Mouse (Mus musculus) bone marrow macrophage, adult 2 months (primary cell): ENCODE results near the gene Ckap2. TPM values are rescaled to one million over a fixed set of nuclear protein-coding genes. Genes with fewer than 3 reads are reported as not detected.
A peak's percentile ranks its signal among the peaks of the same experiment; 100 is the strongest.

Experiments
- H3K27ac ChIP-seq: 2 replicates; pipeline ENCODE4 v1.5.1; 2012; ENCODE audit warnings: low read depth, low read length; ENCODE audit not compliant: insufficient read depth
- H3K4me1 ChIP-seq: 2 replicates; pipeline ENCODE4 v1.6.1; 2012; ENCODE audit warnings: low read length; ENCODE audit not compliant: control insufficient read depth, insufficient read depth
- H3K4me3 ChIP-seq: 2 replicates; pipeline ENCODE4 v1.5.1; 2012; ENCODE audit warnings: mild to moderate bottlenecking, low read length, moderate library complexity; ENCODE audit not compliant: insufficient read depth
- CTCF ChIP-seq: IDR thresholded peaks from 2 replicates; pipeline ENCODE4 v1.5.1; 2012; ENCODE audit warnings: low read depth, mild to moderate bottlenecking, low read length, moderate library complexity
- POLR2A ChIP-seq: IDR thresholded peaks from 2 replicates; pipeline ENCODE4 v1.6.1; 2012; ENCODE audit warnings: mild to moderate bottlenecking, low read depth, low read length, borderline replicate concordance
- polyA plus RNA-seq: library from polyadenylated mRNA; stranded (reverse); fragments of >200 nt; gene quantifications from 2 replicates; pipeline ENCODE4 v1.2.4, GENCODE M21; 2012; ENCODE audit not compliant: missing spikeins, insufficient read depth, insufficient read length

The Ckap2 gene
- polyA plus RNA-seq, 1 experiment, result 22.0 TPM

DNA sequence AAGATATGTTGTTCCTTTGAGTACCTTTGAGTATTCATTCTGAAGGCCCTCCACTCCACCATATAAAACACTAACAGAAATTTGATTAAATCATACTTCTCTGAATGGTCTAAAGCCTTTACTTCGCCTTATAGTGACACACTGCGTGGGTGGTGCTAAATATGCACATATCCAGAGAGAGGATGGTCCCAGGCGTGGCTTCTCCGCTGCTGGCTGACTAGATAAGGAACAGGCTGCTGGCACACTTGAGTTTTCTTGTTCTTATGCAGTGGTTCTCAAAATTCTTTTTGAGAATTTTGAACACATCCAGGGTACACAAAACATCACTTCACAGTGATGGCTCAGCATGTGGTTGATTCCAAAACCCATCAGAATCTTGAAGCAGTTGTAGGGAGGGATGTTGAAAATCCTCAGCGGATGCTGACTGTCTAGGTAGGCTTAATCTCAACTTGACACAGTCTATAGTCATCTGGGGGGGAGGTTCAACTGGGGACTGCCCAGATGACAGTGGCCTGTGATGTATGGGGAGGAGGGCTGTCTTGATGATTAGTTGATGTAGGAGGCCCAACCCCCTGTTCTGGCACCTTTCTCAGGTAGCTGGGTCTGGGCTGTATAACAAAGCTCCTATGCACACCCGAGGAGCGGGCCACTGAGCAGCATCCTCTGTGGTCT is 51.4 kb downstream of the Ckap2 start:
- Histone ChIP-seq H3K4me1 (no peaks in the 10 kb centered on the region), H3K27ac (no peak overlapping the region), H3K4me3 (no peak overlapping the region)
- TF ChIP-seq POLR2A, result no peak
- no peak for TF ChIP-seq CTCF

DNA sequence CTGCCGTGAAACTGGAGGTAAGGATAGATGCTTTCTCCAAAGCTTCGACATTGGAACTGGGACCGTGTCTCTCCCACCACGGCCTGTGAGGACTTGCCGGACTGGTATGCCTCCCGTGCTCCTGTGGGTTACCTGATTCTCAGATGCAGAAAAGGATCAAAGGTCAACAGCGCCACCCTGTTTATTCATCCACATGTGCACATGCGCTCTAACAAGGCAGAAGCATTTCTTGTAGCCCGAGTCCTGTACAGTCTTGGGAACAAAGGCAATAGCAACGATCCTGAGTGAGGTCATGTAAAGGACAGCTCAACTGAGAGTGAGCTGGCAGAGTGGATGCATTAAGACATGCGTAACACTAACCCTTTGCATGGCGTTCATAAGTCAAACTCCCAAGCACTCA is 53.6 kb downstream of the Ckap2 start:
- H3K4me3 ChIP-seq, result no peak overlapping the region
- H3K27ac ChIP-seq, result no peak overlapping the region
- TF ChIP-seq POLR2A (no peak), CTCF (no peak)
- no peaks in the 10 kb centered on the region for H3K4me1 ChIP-seq

GRCm38 (mm10) chr8:22124220-22125152 is 61.1 kb downstream of the Ckap2 start, which contains the start of gene Nek5:
TSS of gene Nek5 (minus strand) at chr8:22125053.
- TF ChIP-seq POLR2A (no peak), CTCF (0 out of 2 replicates have a peak, but pooled peaks have one; percentile 5)
- H3K4me3 ChIP-seq, result peak within 1 kb of the TSS; percentile 54
- no peak within 1 kb of the TSS for H3K27ac ChIP-seq
- H3K4me1 ChIP-seq, result no peaks in the 10 kb centered on the region; the same call in 1 of the 2 replicates

Other genes starting within 250 kb of the Ckap2 start
- gene Defb35, start 247.5 kb downstream of the Ckap2 start, polyA plus RNA-seq, result not detected in 2 replicates
- gene Defb13, start 239.1 kb downstream of the Ckap2 start, polyA plus RNA-seq, result not detected in 2 replicates
- gene Fam90a1a, start 227.1 kb downstream of the Ckap2 start, polyA plus RNA-seq, result not detected in 2 replicates
- gene Ccdc70, start 216.0 kb downstream of the Ckap2 start, polyA plus RNA-seq, result not detected in 2 replicates
- gene Atp7b, start 125.5 kb downstream of the Ckap2 start, polyA plus RNA-seq, result 0.12 TPM in 1 of 2 replicates, not detected in the other
- 7.7 and 9.3 TPM in 2 replicates for gene Alg11, start 125.1 kb downstream of the Ckap2 start, polyA plus RNA-seq
- gene Nek5, start 60.8 kb downstream of the Ckap2 start, polyA plus RNA-seq, result not detected in 2 replicates
- 2.6 and 2.9 TPM in 2 replicates for gene Nek3, start 19.4 kb downstream of the Ckap2 start, polyA plus RNA-seq
- 27.4 and 34.3 TPM in 2 replicates for gene Vps36, start 7.0 kb upstream of the Ckap2 start, polyA plus RNA-seq
- gene Thsd1, start 41.5 kb upstream of the Ckap2 start, polyA plus RNA-seq, result 2.5 and 3.3 TPM in 2 replicates
- gene Tpte, start 97.6 kb upstream of the Ckap2 start, polyA plus RNA-seq, result not detected in 2 replicates
- gene Slc25a15, start 212.8 kb upstream of the Ckap2 start, polyA plus RNA-seq, result 4.5 and 5.0 TPM in 2 replicates
- 17.2 and 21.2 TPM in 2 replicates for gene Mrps31, start 225.5 kb upstream of the Ckap2 start, polyA plus RNA-seq